Mouse (Mus musculus) lung, postnatal 0 days (tissue): ENCODE data around the gene Mgat4a.

Source experiments
- CTCF ChIP-seq: IDR thresholded peaks from 2 replicates; pipeline ENCODE4 v1.5.1; 2016; ENCODE audit warnings: antibody characterized with exemption, mild to moderate bottlenecking
- EP300 ChIP-seq: IDR thresholded peaks from 2 replicates; pipeline ENCODE4 v1.6.1; 2016; ENCODE audit warnings: antibody characterized with exemption, mild to moderate bottlenecking, control low read depth

- TF ChIP-seq EP300 (no peak), CTCF (no peak)
Observed at GRCm38 (mm10) chr1:37398961-37399360, 141.9 kb downstream of the Mgat4a start.
